Mouse (Mus musculus) limb, embryonic 11.5 days (tissue): ENCODE data around the gene Adm2. TPM values are rescaled to one million over a fixed set of nuclear protein-coding genes. Genes with fewer than 3 reads are reported as not detected.

Source experiments
- ATAC-seq: fragments of 200-750 bp; cut with Nextera tagmentation; 2 replicates; pipeline ENCODE4 v1.8.0; 2017; ENCODE audit warnings: low read depth; ENCODE audit not compliant: insufficient number of reproducible peaks, low FRiP score, low TSS enrichment
- DNase-seq: peaks from one replicate; pipeline ENCODE4 v3.0.0-alpha.2; 2015; ENCODE audit warnings: low spot score
- H3K27ac ChIP-seq: fragments of 300-500 bp; sonication (generic); replicated peaks from 2 replicates; pipeline ENCODE4 v1.5.1; 2014; ENCODE audit warnings: low read depth, mild to moderate bottlenecking, low read length
- H3K27me3 ChIP-seq: fragments of 300-500 bp; sonication (generic); 2 replicates; pipeline ENCODE4 v1.6.1; 2014; ENCODE audit warnings: mild to moderate bottlenecking, low read length, mixed read lengths; ENCODE audit not compliant: control insufficient read depth, insufficient read depth
- H3K36me3 ChIP-seq: fragments of 300-500 bp; sonication (generic); 2 replicates; pipeline ENCODE4 v1.6.1; 2014; ENCODE audit warnings: mild to moderate bottlenecking, low read length, moderate library complexity, mixed read lengths; ENCODE audit not compliant: control insufficient read depth, insufficient read depth
- H3K4me1 ChIP-seq: fragments of 300-500 bp; sonication (generic); 2 replicates; pipeline ENCODE4 v1.6.1; 2014; ENCODE audit warnings: low read length, mixed read lengths; ENCODE audit not compliant: control insufficient read depth, insufficient read depth
- H3K4me2 ChIP-seq: fragments of 300-500 bp; sonication (generic); 2 replicates; pipeline ENCODE4 v1.6.1; 2014; ENCODE audit warnings: low read depth, mild to moderate bottlenecking, moderate library complexity; ENCODE audit not compliant: severe bottlenecking
- H3K4me3 ChIP-seq: fragments of 300-500 bp; sonication (generic); 2 replicates; pipeline ENCODE4 v1.5.1; 2014; ENCODE audit warnings: low read depth, low read length
- H3K9ac ChIP-seq: fragments of 300-500 bp; sonication (generic); 2 replicates; pipeline ENCODE4 v1.6.1; 2014; ENCODE audit warnings: mild to moderate bottlenecking, low read length
- H3K9me3 ChIP-seq: fragments of 300-500 bp; sonication (generic); 2 replicates; pipeline ENCODE4 v1.6.1; 2016; ENCODE audit warnings: low read length; ENCODE audit not compliant: control insufficient read depth
- WGBS: fragments of 180-500 bp; shearing (Covaris S2); extraction: QIAGEN DNeasy Blood & Tissue Kit; methylation state at CpG from one replicate; pipeline ENCODE4 v1.1.7; 2014; 5-methylcytosine and 5-hydroxymethylcytosine counted together
- polyA plus RNA-seq: library from polyadenylated mRNA; unstranded; fragments of >200 nt; fragmentation: Nextera tagmentation; extraction: Ambion mirVana; gene quantifications from 2 replicates; pipeline ENCODE4 v1.2.1, GENCODE M21; 2014

Gene Adm2
- polyA plus RNA-seq, 1 experiment from 2014 or later = not detected

DNA sequence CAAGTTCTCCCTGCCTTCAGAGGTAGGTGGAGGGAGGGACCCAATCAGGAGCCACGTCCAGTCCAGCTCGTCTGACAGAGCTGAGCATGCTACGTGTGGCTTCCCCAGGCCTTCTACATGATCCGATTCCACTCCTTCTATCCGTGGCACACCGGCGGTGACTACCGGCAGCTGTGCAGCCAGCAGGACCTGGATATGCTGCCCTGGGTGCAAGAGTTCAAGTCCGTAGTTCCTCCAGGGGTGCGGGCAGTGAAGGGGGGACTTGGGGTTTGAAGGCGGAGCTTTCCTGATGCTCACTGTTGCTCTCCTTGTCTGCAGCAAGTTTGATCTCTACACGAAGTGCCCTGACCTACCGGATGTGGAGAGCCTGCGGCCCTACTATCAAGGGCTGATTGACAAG, 13.9 kb downstream of the Adm2 start:
- DNase-seq (no peak), ATAC-seq (no peak)
- no peaks in the 10 kb centered on the region for H3K36me3 ChIP-seq
- H3K4me2 ChIP-seq = no peak overlapping the region
- no peaks in the 10 kb centered on the region for H3K4me1 ChIP-seq
- WGBS = 84% methylated on average over 14 of the region's 14 CpGs
- no peaks in the 10 kb centered on the region for H3K9me3 ChIP-seq
- no peak overlapping the region for H3K27ac ChIP-seq
- H3K27me3 ChIP-seq = no peaks in the 10 kb centered on the region
- H3K9ac ChIP-seq = no peak overlapping the region
- no peak overlapping the region for H3K4me3 ChIP-seq

DNA sequence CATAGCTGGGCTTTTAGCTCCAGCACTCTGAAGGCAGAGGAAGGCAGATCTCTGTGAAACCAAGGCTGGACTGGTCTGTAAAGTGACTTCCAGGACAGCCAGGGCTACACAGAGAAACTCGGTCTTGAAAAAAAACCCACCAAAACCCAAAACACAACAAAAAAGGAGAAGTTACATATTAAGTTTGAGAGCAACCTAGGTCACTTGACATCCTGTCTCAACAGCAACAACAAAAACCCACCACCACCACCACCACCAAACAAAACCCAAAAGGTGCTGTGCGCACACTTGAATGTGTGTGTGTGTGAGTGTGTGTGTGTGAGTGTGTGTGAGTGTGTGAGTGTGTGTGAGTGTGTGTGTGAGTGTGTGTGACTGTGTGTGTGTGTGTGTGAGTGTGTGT, 17.2 kb downstream of the Adm2 start:
- Histone ChIP-seq H3K27ac (no peak overlapping the region), H3K36me3 (no peaks in the 10 kb centered on the region), H3K27me3 (no peaks in the 10 kb centered on the region), H3K4me3 (no peak overlapping the region), H3K4me2 (no peak overlapping the region), H3K4me1 (no peaks in the 10 kb centered on the region), H3K9me3 (no peaks in the 10 kb centered on the region), H3K9ac (no peak overlapping the region)
- ATAC-seq = no peak
- WGBS = 87% methylated on average over 2 of the region's 2 CpGs
- no peak for DNase-seq

GRCm38 (mm10) chr15:89340136-89340535, 17.6 kb downstream of the Adm2 start:
- WGBS = 81% methylated on average over 3 of the region's 3 CpGs
- Histone ChIP-seq H3K9me3 (no peaks in the 10 kb centered on the region), H3K4me3 (no peak overlapping the region), H3K9ac (no peak overlapping the region), H3K4me2 (no peak overlapping the region), H3K27me3 (no peaks in the 10 kb centered on the region), H3K36me3 (no peaks in the 10 kb centered on the region), H3K4me1 (no peaks in the 10 kb centered on the region), H3K27ac (no peak overlapping the region)
- DNase-seq (no peak), ATAC-seq (no peak)

GRCm38 (mm10) chr15:89341678-89342077, 19.2 kb downstream of the Adm2 start:
- Histone ChIP-seq H3K27me3 (no peaks in the 10 kb centered on the region), H3K4me1 (no peaks in the 10 kb centered on the region), H3K9ac (no peak overlapping the region), H3K4me3 (no peak overlapping the region), H3K9me3 (no peaks in the 10 kb centered on the region), H3K36me3 (no peaks in the 10 kb centered on the region), H3K27ac (no peak overlapping the region), H3K4me2 (no peak overlapping the region)
- no peak for DNase-seq
- ATAC-seq = no peak
- 48% methylated on average over 1 of the region's 1 CpGs for WGBS

DNA sequence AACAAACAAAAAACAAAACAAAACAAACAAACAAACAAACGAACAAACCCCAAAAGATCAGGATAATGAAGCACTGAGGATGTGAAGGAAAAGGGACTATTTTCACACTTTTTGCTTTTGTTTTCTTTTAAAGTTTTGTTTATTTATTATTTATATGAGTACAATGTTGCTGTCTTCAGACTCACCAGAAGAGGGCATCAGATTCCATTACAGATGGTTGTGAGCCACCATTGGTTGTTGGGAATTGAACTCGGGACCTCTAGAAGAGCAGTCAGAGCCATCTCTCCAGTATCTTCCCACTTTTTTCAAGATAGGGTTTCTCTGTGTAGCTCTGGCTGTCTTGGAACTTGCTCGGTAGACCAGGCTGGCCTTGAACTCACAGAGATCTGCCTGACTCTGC, 20.8 kb downstream of the Adm2 start:
- DNase-seq (no peak), ATAC-seq (no peak)
- no peak overlapping the region for H3K9ac ChIP-seq
- H3K4me2 ChIP-seq = no peak overlapping the region
- no peak overlapping the region for H3K27ac ChIP-seq
- H3K4me1 ChIP-seq = no peaks in the 10 kb centered on the region
- no peaks in the 10 kb centered on the region for H3K27me3 ChIP-seq
- H3K9me3 ChIP-seq = no peaks in the 10 kb centered on the region
- no peak overlapping the region for H3K4me3 ChIP-seq
- 82% methylated on average over 3 of the region's 3 CpGs for WGBS
- H3K36me3 ChIP-seq = no peaks in the 10 kb centered on the region

GRCm38 (mm10) chr15:89350447-89350846, 27.9 kb downstream of the Adm2 start:
- Histone ChIP-seq H3K4me1 (peaks cover 8% of the 10 kb centered on the region; the same call in 1 of the 2 replicates), H3K4me3 (no peak overlapping the region), H3K36me3 (peaks cover 15% of the 10 kb centered on the region), H3K9me3 (no peaks in the 10 kb centered on the region), H3K27ac (no peak overlapping the region), H3K4me2 (no peak overlapping the region), H3K9ac (no peak overlapping the region), H3K27me3 (no peaks in the 10 kb centered on the region)
- ATAC-seq (no peak), DNase-seq (no peak)
- WGBS = 79% methylated on average over 5 of the region's 5 CpGs

- peaks cover 8% of the 10 kb centered on the region; the same call in 1 of the 2 replicates for H3K4me1 ChIP-seq
- no peak overlapping the region for H3K4me3 ChIP-seq
- no peaks in the 10 kb centered on the region for H3K27me3 ChIP-seq
- DNase-seq (no peak), ATAC-seq (no peak)
- WGBS = 89% methylated on average over 15 of the region's 15 CpGs
- H3K9ac ChIP-seq = no peak overlapping the region
- H3K36me3 ChIP-seq = peaks cover 15% of the 10 kb centered on the region
- no peak overlapping the region for H3K4me2 ChIP-seq
- H3K27ac ChIP-seq = no peak overlapping the region
- no peaks in the 10 kb centered on the region for H3K9me3 ChIP-seq
These were observed 28.8 kb downstream of the Adm2 start for GRCm38 (mm10) chr15:89351302-89351701.

DNA sequence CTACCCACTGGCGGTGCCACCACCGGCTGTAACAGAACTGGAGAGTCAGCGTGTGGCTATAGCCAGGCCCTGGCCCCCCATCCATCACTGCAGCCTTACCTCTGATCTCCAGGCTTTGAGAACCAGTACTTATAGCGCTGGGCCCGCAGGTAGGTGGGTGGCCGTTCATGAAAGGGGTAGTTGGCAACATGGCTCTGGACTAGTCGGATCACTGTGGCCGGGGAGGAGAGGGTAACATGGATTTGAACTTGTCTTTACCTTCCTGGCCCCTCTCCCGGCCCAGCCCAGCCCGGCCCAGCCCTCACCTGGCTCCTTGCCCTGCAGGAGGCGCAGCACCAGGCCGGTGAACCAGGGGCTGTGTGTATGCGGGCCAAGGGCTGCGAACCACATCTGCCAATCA, 29.5 kb downstream of the Adm2 start:
- no peak overlapping the region for H3K27ac ChIP-seq
- H3K9me3 ChIP-seq = no peaks in the 10 kb centered on the region
- peaks cover 8% of the 10 kb centered on the region; the same call in 1 of the 2 replicates for H3K4me1 ChIP-seq
- H3K4me3 ChIP-seq = no peak overlapping the region
- no peak overlapping the region for H3K9ac ChIP-seq
- H3K36me3 ChIP-seq = peaks cover 15% of the 10 kb centered on the region
- no peak for DNase-seq
- no peak overlapping the region for H3K4me2 ChIP-seq
- no peaks in the 10 kb centered on the region for H3K27me3 ChIP-seq
- no peak for ATAC-seq
- WGBS = 89% methylated on average over 14 of the region's 14 CpGs

DNA sequence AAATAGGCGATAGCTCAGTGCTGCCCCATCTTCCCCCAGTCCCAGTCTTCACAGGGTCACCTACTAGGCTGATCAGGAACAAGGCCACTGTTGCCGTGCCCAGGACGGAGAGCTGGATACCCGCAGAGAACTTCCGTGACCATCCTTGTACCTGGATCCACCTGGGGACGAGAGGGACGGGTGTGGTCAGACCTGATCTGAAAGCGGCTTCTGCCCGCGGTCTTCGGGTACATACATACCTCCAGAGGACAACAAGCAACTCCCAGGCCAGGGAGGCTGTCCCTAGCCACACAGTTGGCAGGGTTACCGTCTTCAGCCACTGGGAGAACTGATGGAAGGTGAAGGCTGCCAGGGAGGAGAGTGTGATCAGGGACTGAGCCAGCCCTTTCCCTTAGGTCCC, 30.3 kb downstream of the Adm2 start:
- DNase-seq (no peak), ATAC-seq (no peak)
- 92% methylated on average over 12 of the region's 12 CpGs for WGBS
- H3K4me3 ChIP-seq = no peak overlapping the region
- H3K27ac ChIP-seq = no peak overlapping the region
- H3K27me3 ChIP-seq = no peaks in the 10 kb centered on the region
- no peaks in the 10 kb centered on the region for H3K9me3 ChIP-seq
- H3K36me3 ChIP-seq = peaks cover 15% of the 10 kb centered on the region
- no peak overlapping the region for H3K4me2 ChIP-seq
- H3K9ac ChIP-seq = no peak overlapping the region
- peaks cover 8% of the 10 kb centered on the region; the same call in 1 of the 2 replicates for H3K4me1 ChIP-seq
